Mouse (Mus musculus): Measurements from ENCODE around the gene Rras.

Gene Rras

DNA sequence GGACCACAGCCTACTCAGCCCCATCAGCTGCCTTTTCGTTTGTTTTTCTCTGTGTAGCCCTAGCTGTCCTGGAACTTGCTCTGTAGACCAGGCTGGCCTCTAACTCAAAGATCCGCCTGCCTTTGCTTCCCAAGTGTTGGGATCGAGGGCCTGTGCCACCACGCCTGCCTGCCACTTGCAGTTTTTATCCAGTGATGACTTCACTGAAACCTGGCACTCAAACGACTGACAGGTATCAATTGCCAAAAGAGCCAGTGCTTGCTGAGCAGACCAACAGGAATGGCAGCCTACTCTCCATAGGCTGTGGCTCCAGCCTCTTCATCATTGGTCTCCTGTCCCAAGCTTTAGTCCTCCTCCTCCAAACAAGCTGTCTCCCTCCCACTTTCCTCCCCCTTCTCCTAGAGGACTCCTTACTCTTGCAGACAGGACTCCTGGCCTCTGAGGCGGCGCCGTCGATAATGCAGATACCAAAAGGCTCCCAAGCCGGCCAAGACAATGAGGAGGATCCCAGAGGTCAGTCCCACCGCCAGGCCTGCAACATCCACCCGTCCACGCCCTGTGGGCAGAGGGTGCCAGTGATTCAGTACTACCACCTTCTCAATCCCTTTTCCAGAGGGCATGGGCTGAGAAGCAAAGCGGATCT is 38.7 kb downstream of the Rras start:
- no peak for DNase-seq

GRCm38 (mm10) chr7:45056972-45057348 is 39.2 kb downstream of the Rras start:
- DNase-seq: no peak

DNA sequence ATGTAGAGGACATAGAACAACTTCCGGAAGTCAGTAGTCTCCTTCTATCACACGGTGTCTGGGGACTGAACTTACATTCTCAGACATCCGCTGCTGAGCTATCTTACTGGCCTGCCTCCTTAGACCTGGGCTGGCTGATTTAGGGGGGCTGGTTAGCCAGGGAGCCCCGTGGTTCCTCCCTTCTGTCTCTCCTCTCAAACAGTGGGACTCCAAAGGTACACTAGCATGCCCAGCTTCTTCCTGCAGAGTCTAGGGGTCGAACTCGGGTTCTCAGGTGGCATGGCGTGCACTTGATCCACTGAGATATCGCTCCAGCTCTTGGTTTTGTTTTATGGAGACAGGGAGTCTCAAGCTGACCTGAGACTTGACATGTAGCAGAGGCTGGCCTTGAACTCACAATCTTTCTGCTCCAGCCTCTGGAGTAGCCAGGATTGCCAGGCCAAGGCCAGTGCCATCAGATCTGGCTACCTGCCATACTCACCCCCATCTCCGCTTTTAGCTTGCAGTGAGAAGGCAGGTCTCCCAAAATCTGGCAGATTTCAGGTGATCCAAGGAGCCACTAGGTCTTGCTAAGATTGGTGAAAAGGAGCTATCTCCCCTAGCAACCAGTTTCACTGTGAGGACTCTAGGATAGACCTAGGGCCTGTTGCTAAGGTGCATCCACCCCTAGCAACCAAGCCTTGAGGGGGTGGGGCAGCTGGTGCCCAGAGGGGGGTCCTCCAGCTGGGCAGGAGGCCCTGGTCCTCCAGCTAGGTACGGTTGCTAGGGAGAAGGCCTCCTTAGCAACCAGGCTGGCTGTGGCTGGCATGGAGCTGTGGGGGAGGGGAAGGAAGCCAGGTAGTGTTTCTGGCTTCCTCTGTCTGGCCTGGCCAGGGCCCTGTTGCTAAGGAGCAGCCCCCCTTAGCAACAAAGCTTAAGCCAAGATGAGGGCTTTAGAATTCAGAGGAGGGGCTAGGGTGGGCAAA is 41.1 kb downstream of the Rras start:
- DNase-seq: no peak

DNA sequence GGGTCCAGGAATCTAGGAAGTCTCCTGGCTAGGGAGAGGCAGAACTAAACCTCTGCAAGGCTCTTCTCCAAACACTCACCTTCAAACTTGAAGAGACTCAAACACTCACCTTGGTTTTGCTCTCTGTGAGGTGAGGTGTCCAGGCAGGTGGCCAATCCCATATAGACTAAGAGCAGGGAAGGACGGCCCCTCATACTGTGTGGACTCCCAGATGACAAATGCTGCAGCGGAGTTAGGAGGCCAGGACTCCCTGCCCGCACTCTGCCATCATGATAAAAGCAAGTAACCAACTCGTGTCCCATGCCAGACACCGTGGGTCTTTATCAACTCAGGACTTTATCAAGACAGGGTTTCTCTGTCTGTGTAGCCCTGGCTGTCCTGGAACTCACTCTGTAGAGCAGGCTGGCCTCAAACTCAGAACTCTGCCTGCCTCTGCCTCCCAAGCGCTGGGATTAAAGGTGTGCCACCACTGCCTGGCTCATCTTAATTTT is 42.9 kb downstream of the Rras start:
- DNase-seq: no peak

GRCm38 (mm10) chr7:45061532-45062075 is 43.8 kb downstream of the Rras start:
- DNase-seq: peak; percentile 85

GRCm38 (mm10) chr7:45062239-45062835 is 44.6 kb downstream of the Rras start, which contains the start of the genes Nosip and Prrg2:
Nosip (plus strand) TSS chr7:45062429.
Prrg2 (minus strand) TSS chr7:45062677.
- peak; percentile 96 for DNase-seq

GRCm38 (mm10) chr7:45067190-45067999 is 49.6 kb downstream of the Rras start:
- DNase-seq: no peak

DNA sequence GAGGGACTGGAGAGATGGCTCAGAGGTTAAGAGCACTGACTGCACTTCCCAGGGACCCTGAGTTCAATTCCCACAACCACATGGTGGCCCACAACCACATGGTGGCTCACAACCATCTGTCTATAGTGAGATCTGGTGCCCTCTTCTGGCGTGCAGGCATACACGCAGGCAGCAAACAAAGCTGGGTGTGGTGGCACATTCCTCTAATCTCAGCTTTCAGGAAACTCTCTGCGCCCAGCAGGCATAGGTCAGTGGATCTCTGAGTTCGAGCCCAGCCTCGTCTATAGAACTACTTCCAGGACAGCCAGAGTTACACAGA is 50.2 kb downstream of the Rras start:
- DNase-seq: peak; percentile 64

GRCm38 (mm10) chr7:45069671-45070070 is 51.9 kb downstream of the Rras start:
- DNase-seq: no peak

Measured in kidney, postnatal 14 days (tissue).